Mouse (Mus musculus) testis, adult 2 months (tissue): ENCODE measurements around the gene Zfr.

Source experiments
- CTCF ChIP-seq: fragments of 200-500 bp; IDR thresholded peaks from 2 replicates; pipeline ENCODE4 v1.5.1; 2012; ENCODE audit warnings: low read depth, mild to moderate bottlenecking, inconsistent platforms, low read length, moderate library complexity; ENCODE audit not compliant: control insufficient read depth, insufficient read depth, insufficient replicate concordance
- POLR2A ChIP-seq: fragments of 200-500 bp; IDR thresholded peaks from 2 replicates; pipeline ENCODE4 v1.6.1; 2012; ENCODE audit warnings: low read depth, mild to moderate bottlenecking, inconsistent platforms, low read length, moderate library complexity; ENCODE audit not compliant: control insufficient read depth

GRCm38 (mm10) chr15:12118432-12119128, 949 bp downstream of the Zfr start:
- TF ChIP-seq CTCF (no peak), POLR2A (no peak)
